Mouse (Mus musculus) kidney, embryonic 14.5 days (tissue): ENCODE data around the gene Olfr1087. TPM values are rescaled to one million over a fixed set of nuclear protein-coding genes. Genes with fewer than 3 reads are reported as not detected.
"Not testable (repeated sequence)": the region's sequence is repeated elsewhere in the genome, so short reads cannot be mapped to it uniquely, and the experiment has no call there.

Experiments used
- ATAC-seq: fragments of 200-750 bp; cut with Nextera tagmentation; 2 replicates; pipeline ENCODE4 v1.8.0; 2017; ENCODE audit warnings: moderate number of reproducible peaks, mild to moderate bottlenecking, moderate TSS enrichment, moderate library complexity; ENCODE audit not compliant: low FRiP score, low TSS enrichment
- H3K27ac ChIP-seq: fragments of 300-500 bp; sonication (generic); 2 replicates; pipeline ENCODE4 v1.5.1; 2014; ENCODE audit warnings: low read depth, mild to moderate bottlenecking, low read length, moderate library complexity, mixed read lengths
- H3K27me3 ChIP-seq: fragments of 300-500 bp; sonication (generic); 2 replicates; pipeline ENCODE4 v1.6.1; 2014; ENCODE audit warnings: mild to moderate bottlenecking, low read length; ENCODE audit not compliant: control insufficient read depth, insufficient read depth
- H3K36me3 ChIP-seq: fragments of 300-500 bp; sonication (generic); 2 replicates; pipeline ENCODE4 v1.6.1; 2014; ENCODE audit warnings: low read length, mixed read lengths; ENCODE audit not compliant: control insufficient read depth, insufficient read depth
- H3K4me1 ChIP-seq: fragments of 300-500 bp; sonication (generic); 2 replicates; pipeline ENCODE4 v1.6.1; 2014; ENCODE audit warnings: low read length, mixed read lengths; ENCODE audit not compliant: control insufficient read depth, insufficient read depth
- H3K4me2 ChIP-seq: fragments of 300-500 bp; sonication (generic); replicated peaks from 2 replicates; pipeline ENCODE4 v1.6.1; 2014; ENCODE audit warnings: low read depth, mild to moderate bottlenecking, low read length
- H3K4me3 ChIP-seq: fragments of 300-500 bp; sonication (generic); 2 replicates; pipeline ENCODE4 v1.5.1; 2014; ENCODE audit warnings: mild to moderate bottlenecking, low read length
- H3K9ac ChIP-seq: fragments of 300-500 bp; sonication (generic); 2 replicates; pipeline ENCODE4 v1.6.1; 2014; ENCODE audit warnings: low read depth, mild to moderate bottlenecking, low read length, moderate library complexity
- H3K9me3 ChIP-seq: fragments of 300-500 bp; sonication (generic); 2 replicates; pipeline ENCODE4 v1.6.1; 2016; ENCODE audit warnings: low read length; ENCODE audit not compliant: control insufficient read depth
- WGBS: fragments of 180-500 bp; shearing (Covaris S2); extraction: QIAGEN DNeasy Blood & Tissue Kit; methylation state at CpG from one replicate; pipeline ENCODE4 v1.1.7; 2014; 5-methylcytosine and 5-hydroxymethylcytosine counted together
- polyA plus RNA-seq: library from polyadenylated mRNA; unstranded; fragments of >200 nt; fragmentation: Nextera tagmentation; extraction: Ambion mirVana; gene quantifications from 2 replicates; pipeline ENCODE4 v1.2.1, GENCODE M21; 2014

Gene Olfr1087
- not detected in 2 replicates for polyA plus RNA-seq

DNA sequence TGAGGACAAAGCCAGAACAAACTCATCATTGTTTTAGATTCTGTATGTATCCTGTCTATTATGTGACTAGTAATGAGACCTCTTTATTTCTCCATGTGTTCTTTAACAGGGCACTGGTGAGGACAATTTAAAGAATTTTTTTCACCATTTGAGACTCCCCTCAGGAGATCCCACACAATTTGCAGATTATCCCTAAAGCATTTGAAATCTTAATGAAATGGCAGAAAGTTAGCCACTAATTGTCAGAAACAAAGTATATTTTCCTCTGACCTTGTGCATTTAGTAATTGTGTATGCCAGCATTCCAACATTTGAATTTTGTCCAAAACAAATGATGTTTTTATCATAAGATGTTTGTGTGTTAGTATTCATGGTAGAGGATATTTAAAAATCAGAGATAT, at the start of gene Olfr1087:
TSS of gene Olfr1087 (minus strand) at position 101 of the 400 bp plus-strand sequence.
- ATAC-seq = no peak
- Histone ChIP-seq H3K4me1 (no peaks in the 10 kb centered on the region), H3K4me2 (no peak within 1 kb of the TSS), H3K27me3 (no peaks in the 10 kb centered on the region), H3K27ac (no peak within 1 kb of the TSS), H3K36me3 (no peaks in the 10 kb centered on the region), H3K9ac (no peak within 1 kb of the TSS), H3K4me3 (no peak within 1 kb of the TSS), H3K9me3 (no peaks in the 10 kb centered on the region)

DNA sequence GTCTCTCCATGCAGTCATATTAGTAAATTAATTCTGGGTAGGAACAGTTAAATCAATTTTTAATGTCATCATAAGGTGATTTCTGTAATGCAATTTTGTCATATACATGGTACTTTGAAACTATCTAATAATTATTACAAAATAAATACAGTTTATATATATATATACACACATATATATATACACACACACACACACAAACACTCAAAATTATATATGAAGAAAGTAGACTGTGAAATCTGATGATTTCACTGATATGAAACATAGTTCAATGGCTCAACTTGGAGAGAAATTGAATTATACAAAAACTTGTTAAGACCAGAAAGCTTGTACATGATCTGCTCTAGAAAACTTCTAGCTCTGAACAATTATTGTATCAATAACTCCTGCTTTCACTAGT, 35.4 kb upstream of the Olfr1087 start, which contains the start of gene Olfr1089:
TSS of gene Olfr1089 (minus strand) at position 101 of the 400 bp plus-strand sequence.
- no peak for ATAC-seq
- H3K9ac ChIP-seq = no peak within 1 kb of the TSS
- H3K27me3 ChIP-seq = no peaks in the 10 kb centered on the region
- no peaks in the 10 kb centered on the region for H3K4me1 ChIP-seq
- H3K4me3 ChIP-seq = no peak within 1 kb of the TSS
- H3K9me3 ChIP-seq = no peaks in the 10 kb centered on the region
- no peak within 1 kb of the TSS for H3K4me2 ChIP-seq
- H3K27ac ChIP-seq = no peak within 1 kb of the TSS
- H3K36me3 ChIP-seq = no peaks in the 10 kb centered on the region

DNA sequence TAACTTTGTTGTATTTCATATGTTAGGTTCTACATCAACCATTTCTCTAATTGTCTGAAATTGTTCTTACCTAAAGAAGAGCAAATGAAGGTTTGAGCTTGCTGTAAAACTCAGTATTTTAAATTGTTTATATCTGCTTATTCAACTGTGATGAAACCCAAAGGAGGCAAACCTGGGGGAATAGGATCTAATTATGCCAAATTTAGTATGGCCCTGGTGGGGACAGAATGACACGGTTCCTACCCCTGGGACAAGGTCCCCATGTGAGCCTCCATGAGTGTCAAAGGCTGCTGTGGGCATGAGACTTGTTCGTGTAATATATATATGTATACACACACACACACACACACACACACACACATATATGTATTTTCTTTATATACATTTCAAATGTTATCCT, 18.2 kb downstream of the Olfr1087 start, which contains the start of gene Olfr1086:
TSS of gene Olfr1086 (minus strand) at position 101 of the 400 bp plus-strand sequence.
- Histone ChIP-seq H3K27ac (no peak within 1 kb of the TSS), H3K9me3 (no peaks in the 10 kb centered on the region), H3K4me3 (no peak within 1 kb of the TSS), H3K4me2 (no peak within 1 kb of the TSS), H3K9ac (no peak within 1 kb of the TSS), H3K4me1 (no peaks in the 10 kb centered on the region), H3K27me3 (no peaks in the 10 kb centered on the region), H3K36me3 (no peaks in the 10 kb centered on the region)
- ATAC-seq = no peak
- 91% methylated on average over 2 of the region's 2 CpGs for WGBS

DNA sequence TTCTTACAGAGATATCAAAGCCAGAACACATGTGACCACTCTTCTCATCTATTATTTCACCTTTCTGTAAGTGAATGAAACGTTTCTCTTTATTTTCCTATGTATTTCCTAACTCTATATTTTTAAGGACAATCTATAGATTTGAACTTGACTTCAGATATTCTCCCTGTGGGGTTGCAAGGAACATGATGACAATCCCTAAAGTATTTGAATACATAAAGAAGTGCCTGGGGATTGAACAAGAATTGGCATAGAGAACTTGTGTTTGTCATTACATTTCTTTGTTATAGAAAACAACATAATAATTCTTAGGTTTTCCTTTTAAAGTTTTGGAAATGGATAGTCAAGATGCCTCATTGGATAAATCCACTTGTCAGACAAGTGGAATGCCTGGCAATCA, 36.3 kb downstream of the Olfr1087 start, which contains the start of gene Olfr1085:
TSS of gene Olfr1085 (minus strand) at position 101 of the 400 bp plus-strand sequence.
- ATAC-seq = no peak
- Histone ChIP-seq H3K36me3 (no peaks in the 10 kb centered on the region), H3K4me2 (no peak within 1 kb of the TSS), H3K27me3 (no peaks in the 10 kb centered on the region), H3K9ac (no peak within 1 kb of the TSS), H3K4me1 (no peaks in the 10 kb centered on the region), H3K9me3 (no peaks in the 10 kb centered on the region), H3K27ac (no peak within 1 kb of the TSS), H3K4me3 (no peak within 1 kb of the TSS)
- 33% methylated on average over 1 of the region's 1 CpGs for WGBS

DNA sequence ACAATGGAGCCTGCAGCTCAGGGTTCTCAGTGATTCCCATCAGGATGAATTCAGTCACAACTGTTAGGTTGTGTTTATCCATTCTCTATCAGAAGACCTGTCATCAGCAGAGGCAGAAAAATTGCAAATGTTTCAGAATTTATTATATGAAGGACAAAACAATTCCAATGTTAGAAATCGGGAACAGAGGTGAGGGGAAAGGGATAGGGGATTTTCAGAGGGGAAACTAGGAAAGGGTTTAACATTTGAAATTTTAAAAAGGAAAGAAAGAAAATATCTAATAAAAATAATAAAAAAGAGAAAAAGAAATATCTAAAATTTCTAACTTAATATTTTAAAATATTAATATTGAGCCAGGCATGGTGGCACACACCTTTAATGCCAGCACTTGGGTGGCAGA, 58.6 kb downstream of the Olfr1087 start, which contains the start of gene Olfr1084:
TSS of gene Olfr1084 (minus strand) at position 101 of the 400 bp plus-strand sequence.
- ATAC-seq, H3K27ac ChIP-seq, H3K4me1 ChIP-seq, H3K9me3 ChIP-seq, H3K27me3 ChIP-seq, H3K4me3 ChIP-seq, H3K36me3 ChIP-seq, H3K9ac ChIP-seq, H3K4me2 ChIP-seq: not testable (repeated sequence)
- WGBS = 89% methylated on average over 1 of the region's 1 CpGs

Other genes with a start within 250 kb of the Olfr1087 start
- not detected in 2 replicates for gene Olfr1065, start 247.8 kb downstream of the Olfr1087 start, polyA plus RNA-seq
- gene Olfr1066, start 242.1 kb downstream of the Olfr1087 start, polyA plus RNA-seq = not detected in 2 replicates
- gene Olfr228, start 211.0 kb downstream of the Olfr1087 start, polyA plus RNA-seq = not detected in 2 replicates
- gene Olfr1076, start 189.9 kb downstream of the Olfr1087 start, polyA plus RNA-seq = not detected in 2 replicates
- gene Olfr1079, start 155.9 kb downstream of the Olfr1087 start, polyA plus RNA-seq = not detected in 2 replicates
- gene Olfr1080, start 140.2 kb downstream of the Olfr1087 start, polyA plus RNA-seq = not detected in 2 replicates
- not detected in 2 replicates for gene Olfr1082, start 99.4 kb downstream of the Olfr1087 start, polyA plus RNA-seq
- not detected in 2 replicates for gene Olfr1084, start 58.7 kb downstream of the Olfr1087 start, polyA plus RNA-seq
- gene Olfr1085, start 36.4 kb downstream of the Olfr1087 start, polyA plus RNA-seq = not detected in 2 replicates
- not detected in 2 replicates for gene Olfr1086, start 18.3 kb downstream of the Olfr1087 start, polyA plus RNA-seq
- gene Olfr1089, start 35.3 kb upstream of the Olfr1087 start, polyA plus RNA-seq = not detected in 2 replicates
- not detected in 2 replicates for gene Olfr1090, start 60.6 kb upstream of the Olfr1087 start, polyA plus RNA-seq
- not detected in 2 replicates for gene Olfr1093, start 84.1 kb upstream of the Olfr1087 start, polyA plus RNA-seq
- gene Olfr141, start 111.6 kb upstream of the Olfr1087 start, polyA plus RNA-seq = not detected in 2 replicates
- gene Olfr1094, start 126.3 kb upstream of the Olfr1087 start, polyA plus RNA-seq = not detected in 2 replicates
- not detected in 2 replicates for gene Olfr1095, start 153.3 kb upstream of the Olfr1087 start, polyA plus RNA-seq
- not detected in 2 replicates for gene Gm13723, start 176.4 kb upstream of the Olfr1087 start, polyA plus RNA-seq
- gene Olfr1097, start 193.8 kb upstream of the Olfr1087 start, polyA plus RNA-seq = not detected in 2 replicates
- gene Olfr1098, start 226.2 kb upstream of the Olfr1087 start, polyA plus RNA-seq = not detected in 2 replicates